Mouse (Mus musculus): ENCODE results near the gene Cdh6. TPM values are rescaled to one million over a fixed set of nuclear protein-coding genes. Genes with fewer than 3 reads are reported as not detected.

Gene Cdh6
- total and polyA plus RNA-seq, 2 experiments from 2014 or later = 14.3 to 15.5 TPM

DNA sequence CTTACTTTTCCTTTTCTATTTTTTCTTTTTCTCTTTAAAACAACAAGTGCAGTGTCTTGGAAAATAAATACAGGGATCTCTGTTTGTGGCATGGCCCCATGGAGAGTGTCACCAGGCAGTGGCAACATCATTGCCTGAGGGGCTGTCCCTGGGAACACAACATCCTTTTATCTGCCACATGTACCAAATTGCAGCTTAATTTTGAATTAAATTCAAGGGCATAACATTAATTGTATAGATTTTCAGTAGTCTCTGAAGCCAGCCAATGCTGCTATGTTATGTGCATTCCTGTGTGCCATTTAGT is 105.3 kb downstream of the Cdh6 start:
- Histone ChIP-seq H3K4me1 (ENCODE audit: insufficient read depth, low read length) (no peaks in the 10 kb centered on the region), H3K4me2 (ENCODE audit: low read depth, low read length) (peak overlapping the region; percentile 42), H3K27ac (no peak overlapping the region), H3K9me3 (ENCODE audit: low read length) (no peaks in the 10 kb centered on the region), H3K4me3 (ENCODE audit: low read length) (no peak overlapping the region), H3K36me3 (ENCODE audit: insufficient read depth, low read length) (no peaks in the 10 kb centered on the region), H3K9ac (replicated peaks; ENCODE audit: low read length) (no peak overlapping the region), H3K27me3 (ENCODE audit: insufficient read depth, low read length) (no peaks in the 10 kb centered on the region)
- TF ChIP-seq CTCF (IDR thresholded peaks at IDR 0.05; ENCODE audit: low read depth) = no peak
- DNase-seq (ENCODE audit: low spot score) (no peak), ATAC-seq (no peak)

GRCm38 (mm10) chr15:13067429-13068212 is 105.9 kb downstream of the Cdh6 start:
- Histone ChIP-seq H3K4me3 (ENCODE audit: low read length) (peak overlapping the region; percentile 15), H3K36me3 (ENCODE audit: insufficient read depth, low read length) (no peaks in the 10 kb centered on the region), H3K9ac (replicated peaks; ENCODE audit: low read length) (0 out of 2 replicates have a peak overlapping the region, but pooled peaks have one; percentile 28), H3K4me1 (ENCODE audit: insufficient read depth, low read length) (no peaks in the 10 kb centered on the region), H3K4me2 (ENCODE audit: low read depth, low read length) (peak overlapping the region; percentile 42), H3K9me3 (ENCODE audit: low read length) (no peaks in the 10 kb centered on the region), H3K27ac (no peak overlapping the region), H3K27me3 (ENCODE audit: insufficient read depth, low read length) (no peaks in the 10 kb centered on the region)
- DNase-seq (ENCODE audit: low spot score) = peak; percentile 14
- peak; percentile 45; the same call in 1 of the 2 replicates for ATAC-seq
- no peak for TF ChIP-seq CTCF (IDR thresholded peaks at IDR 0.05; ENCODE audit: low read depth)
- WGBS = 48% methylated on average over 20 of the region's 20 CpGs

DNA sequence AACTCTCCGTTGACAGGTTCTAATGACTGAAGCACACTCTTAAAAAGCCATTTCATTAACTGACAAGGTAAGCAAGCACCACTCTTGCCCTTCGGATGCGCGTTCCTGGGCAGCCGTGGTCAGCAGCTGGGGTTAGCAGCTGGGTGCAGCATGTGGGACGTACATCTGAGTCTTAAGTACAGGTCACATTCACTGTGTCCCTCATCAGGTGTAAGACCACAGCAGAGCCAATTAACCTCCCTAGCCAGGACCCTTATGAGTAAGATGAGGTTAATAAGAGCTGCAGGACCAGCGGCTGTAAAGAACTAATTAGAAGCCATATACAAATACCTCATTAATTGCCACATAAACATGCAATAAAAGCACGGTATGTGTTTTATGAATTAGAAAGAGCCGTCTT is 106.7 kb downstream of the Cdh6 start:
- H3K9me3 ChIP-seq (ENCODE audit: low read length) = no peaks in the 10 kb centered on the region
- H3K27ac ChIP-seq = no peak overlapping the region
- no peak overlapping the region for H3K4me3 ChIP-seq (ENCODE audit: low read length)
- DNase-seq (ENCODE audit: low spot score) = no peak
- no peaks in the 10 kb centered on the region for H3K4me1 ChIP-seq (ENCODE audit: insufficient read depth, low read length)
- no peak for TF ChIP-seq CTCF (IDR thresholded peaks at IDR 0.05; ENCODE audit: low read depth)
- H3K9ac ChIP-seq (replicated peaks; ENCODE audit: low read length) = no peak overlapping the region
- ATAC-seq = no peak
- H3K4me2 ChIP-seq (ENCODE audit: low read depth, low read length) = peak overlapping the region; percentile 42; the same call in 1 of the 2 replicates
- WGBS = 73% methylated on average over 9 of the region's 9 CpGs
- no peaks in the 10 kb centered on the region for H3K36me3 ChIP-seq (ENCODE audit: insufficient read depth, low read length)
- no peaks in the 10 kb centered on the region for H3K27me3 ChIP-seq (ENCODE audit: insufficient read depth, low read length)

DNA sequence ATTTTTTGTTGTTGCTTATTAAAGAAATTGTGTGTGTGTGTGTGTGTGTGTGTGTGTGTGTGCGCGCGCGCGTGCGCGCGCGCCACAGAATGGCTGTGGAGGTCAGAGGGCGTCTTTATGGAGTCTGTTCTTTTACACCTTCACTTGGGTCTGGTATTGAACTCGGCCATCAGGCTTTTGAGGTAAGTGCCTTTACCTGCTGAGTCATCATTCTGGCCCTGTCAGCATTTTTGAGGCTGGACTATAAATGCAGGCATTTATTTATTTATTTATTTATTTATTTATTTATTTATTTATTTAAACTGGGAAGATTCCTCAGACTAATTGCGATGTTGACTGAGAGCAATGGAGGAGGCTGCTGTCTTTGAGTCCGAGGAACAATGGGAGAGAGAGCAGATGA is 109.8 kb downstream of the Cdh6 start:
- Histone ChIP-seq H3K4me1 (ENCODE audit: insufficient read depth, low read length) (no peaks in the 10 kb centered on the region), H3K27ac (no peak overlapping the region), H3K36me3 (ENCODE audit: insufficient read depth, low read length) (no peaks in the 10 kb centered on the region), H3K9ac (replicated peaks; ENCODE audit: low read length) (no peak overlapping the region), H3K4me3 (ENCODE audit: low read length) (no peak overlapping the region), H3K9me3 (ENCODE audit: low read length) (no peaks in the 10 kb centered on the region), H3K27me3 (ENCODE audit: insufficient read depth, low read length) (no peaks in the 10 kb centered on the region), H3K4me2 (ENCODE audit: low read depth, low read length) (no peak overlapping the region)
- DNase-seq (ENCODE audit: low spot score) = no peak
- ATAC-seq = no peak
- 96% methylated on average over 13 of the region's 13 CpGs for WGBS
- no peak for TF ChIP-seq CTCF (IDR thresholded peaks at IDR 0.05; ENCODE audit: low read depth)

DNA sequence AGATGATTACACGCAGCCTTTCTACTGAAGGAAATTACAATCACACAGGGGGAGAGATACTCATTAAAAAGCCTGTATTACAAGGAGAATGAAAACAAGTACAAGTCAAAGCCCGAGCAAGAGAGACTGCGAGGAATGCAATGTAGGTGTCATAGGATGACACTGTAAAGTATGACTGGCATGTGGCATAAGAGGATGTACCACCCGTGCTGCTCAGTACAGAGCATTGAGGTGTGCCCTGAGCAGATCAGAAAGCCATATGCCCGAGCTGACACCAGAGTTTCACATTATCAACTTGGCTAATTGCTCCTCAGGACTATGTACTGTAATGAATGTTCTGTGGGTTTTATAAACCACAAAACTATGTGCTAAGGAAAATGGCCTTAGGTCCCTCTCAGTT is 115.7 kb downstream of the Cdh6 start:
- no peak for TF ChIP-seq CTCF (IDR thresholded peaks at IDR 0.05; ENCODE audit: low read depth)
- no peaks in the 10 kb centered on the region for H3K27me3 ChIP-seq (ENCODE audit: insufficient read depth, low read length)
- no peaks in the 10 kb centered on the region for H3K36me3 ChIP-seq (ENCODE audit: insufficient read depth, low read length)
- H3K4me1 ChIP-seq (ENCODE audit: insufficient read depth, low read length) = no peaks in the 10 kb centered on the region
- no peak overlapping the region for H3K9ac ChIP-seq (replicated peaks; ENCODE audit: low read length)
- DNase-seq (ENCODE audit: low spot score) = no peak
- H3K4me2 ChIP-seq (ENCODE audit: low read depth, low read length) = no peak overlapping the region
- no peaks in the 10 kb centered on the region for H3K9me3 ChIP-seq (ENCODE audit: low read length)
- 72% methylated on average over 5 of the region's 5 CpGs for WGBS
- peak; percentile 69; the same call in 1 of the 2 replicates for ATAC-seq
- H3K4me3 ChIP-seq (ENCODE audit: low read length) = no peak overlapping the region
- no peak overlapping the region for H3K27ac ChIP-seq

DNA sequence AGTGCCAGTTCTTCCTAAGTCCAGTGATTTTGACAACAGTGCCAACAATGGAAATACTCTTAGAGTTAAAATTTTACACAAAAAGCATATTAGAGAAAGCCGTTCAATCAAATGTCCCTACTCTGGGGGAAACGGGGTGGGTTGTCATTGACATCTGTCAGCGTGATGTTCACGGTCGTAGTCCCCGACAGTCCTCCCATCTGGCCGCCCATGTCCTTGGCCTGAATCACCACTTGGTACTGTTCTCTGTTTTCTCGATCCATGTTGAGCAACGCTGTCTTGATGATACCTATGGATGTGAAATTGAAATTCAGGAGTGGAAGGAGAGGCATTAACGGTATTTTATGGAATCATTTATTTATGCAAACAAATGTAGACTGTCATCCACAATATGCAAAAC is 116.2 kb downstream of the Cdh6 start:
- DNase-seq (ENCODE audit: low spot score) (no peak), ATAC-seq (peak; percentile 64; the same call in 1 of the 2 replicates)
- no peak overlapping the region for H3K4me2 ChIP-seq (ENCODE audit: low read depth, low read length)
- no peak overlapping the region for H3K4me3 ChIP-seq (ENCODE audit: low read length)
- H3K36me3 ChIP-seq (ENCODE audit: insufficient read depth, low read length) = no peaks in the 10 kb centered on the region
- H3K27me3 ChIP-seq (ENCODE audit: insufficient read depth, low read length) = no peaks in the 10 kb centered on the region
- no peak overlapping the region for H3K9ac ChIP-seq (replicated peaks; ENCODE audit: low read length)
- TF ChIP-seq CTCF (IDR thresholded peaks at IDR 0.05; ENCODE audit: low read depth) = no peak
- no peak overlapping the region for H3K27ac ChIP-seq
- H3K9me3 ChIP-seq (ENCODE audit: low read length) = no peaks in the 10 kb centered on the region
- 74% methylated on average over 10 of the region's 10 CpGs for WGBS
- no peaks in the 10 kb centered on the region for H3K4me1 ChIP-seq (ENCODE audit: insufficient read depth, low read length)

GRCm38 (mm10) chr15:13047910-13048309 is 125.6 kb downstream of the Cdh6 start:
- no peak for ATAC-seq
- 79% methylated on average over 7 of the region's 7 CpGs for WGBS
- no peak overlapping the region for H3K27ac ChIP-seq

More at GRCm38 (mm10) chr15:13047910-13048309, 125.6 kb downstream of the Cdh6 start:
- Histone ChIP-seq H3K9ac (replicated peaks; ENCODE audit: low read length) (no peak overlapping the region), H3K9me3 (ENCODE audit: low read length) (no peaks in the 10 kb centered on the region), H3K4me1 (ENCODE audit: insufficient read depth, low read length) (no peaks in the 10 kb centered on the region), H3K36me3 (ENCODE audit: insufficient read depth, low read length) (0 out of 2 replicates have a peak, but pooled peaks cover 5% of the 10 kb centered on the region), H3K4me3 (ENCODE audit: low read length) (no peak overlapping the region), H3K4me2 (ENCODE audit: low read depth, low read length) (no peak overlapping the region), H3K27me3 (ENCODE audit: insufficient read depth, low read length) (no peaks in the 10 kb centered on the region)
- no peak for TF ChIP-seq CTCF (IDR thresholded peaks at IDR 0.05; ENCODE audit: low read depth)
- no peak for DNase-seq (ENCODE audit: low spot score)

Measured in hindbrain, postnatal 0 days (tissue).